Mouse (Mus musculus) cerebellum, adult (tissue): ENCODE results near the gene Rgl1.

Source experiments
- ATAC-seq: cut with Nextera tagmentation; 2 replicates; pipeline ENCODE4 v1.9.2; 2017; ENCODE audit warnings: mild to moderate bottlenecking, moderate library complexity, mixed read lengths; ENCODE audit not compliant: insufficient number of reproducible peaks, low FRiP score, low TSS enrichment

The Rgl1 gene

DNA sequence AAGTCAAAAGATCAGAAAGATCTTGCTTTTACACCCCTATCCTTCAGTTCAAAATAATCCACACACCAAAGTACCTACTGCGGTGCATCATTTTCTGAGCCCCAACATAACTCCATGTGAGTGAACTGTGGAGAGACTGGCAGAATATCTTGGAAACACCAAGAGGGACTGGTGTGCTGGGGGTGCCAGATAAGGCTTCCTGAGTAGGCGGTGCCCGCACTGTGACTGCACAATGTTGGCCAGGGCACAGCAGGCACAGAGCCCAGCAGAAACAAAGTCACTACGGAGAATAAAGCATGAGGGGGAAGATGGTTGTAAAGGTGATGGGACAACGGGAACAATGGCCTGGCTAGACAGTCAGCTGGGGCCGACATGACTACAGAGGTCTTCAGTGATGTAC lies 173.5 kb downstream of the Rgl1 start:
- no peak for ATAC-seq

DNA sequence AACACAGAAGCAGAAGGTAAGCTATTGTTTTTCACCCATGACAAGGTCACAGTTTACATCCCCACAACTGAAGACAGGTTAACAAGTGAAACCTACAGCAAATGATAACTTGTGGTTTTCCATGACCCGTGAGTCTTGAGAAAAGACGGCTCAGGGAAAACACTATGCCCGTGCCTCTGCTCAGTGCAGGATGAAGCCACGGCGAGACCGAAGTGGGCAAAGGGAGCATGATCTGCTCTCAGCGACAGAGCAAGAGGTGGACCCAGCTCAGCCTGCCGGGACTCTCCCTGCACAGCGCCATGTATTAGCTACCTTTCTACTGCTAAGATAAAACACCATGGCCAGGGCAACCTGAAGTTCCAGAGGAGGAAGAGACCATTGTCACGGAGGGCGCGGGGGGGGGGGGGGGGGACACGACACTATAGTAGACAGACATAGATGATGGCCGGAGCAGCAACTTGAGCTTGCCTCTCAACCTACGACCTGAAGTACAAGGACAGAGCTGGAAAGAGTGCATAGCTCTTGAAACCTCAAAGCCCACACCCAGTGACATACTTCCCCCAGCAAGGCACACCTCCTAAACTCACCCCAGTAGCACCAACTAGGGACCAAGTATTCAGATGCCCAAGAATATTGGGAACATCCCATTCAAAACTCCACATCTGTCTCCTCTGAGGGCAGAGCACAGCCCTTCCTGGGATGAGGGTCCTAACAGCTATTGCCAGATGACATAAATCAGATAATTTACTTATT lies 174.2 kb downstream of the Rgl1 start:
- ATAC-seq = no peak

DNA sequence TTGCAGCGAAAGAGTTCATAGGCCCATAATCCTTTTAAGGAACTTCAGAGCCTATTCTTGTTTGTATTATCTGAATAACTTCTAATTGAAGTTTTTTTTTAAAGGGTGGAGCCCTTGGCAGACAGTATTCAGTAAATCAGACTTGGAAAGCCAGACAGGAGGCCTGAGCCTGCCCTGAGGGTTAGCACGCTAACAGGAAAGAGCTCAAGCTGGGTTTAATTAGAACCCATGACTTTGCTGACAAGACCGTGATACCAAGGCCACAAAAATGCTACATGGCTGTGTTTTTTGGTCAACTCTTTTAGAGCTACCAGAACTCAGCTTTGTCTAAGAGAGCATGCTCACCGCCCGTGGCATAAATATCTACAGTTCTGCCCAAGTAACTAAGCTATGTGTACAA lies 175.8 kb downstream of the Rgl1 start:
- no peak for ATAC-seq

DNA sequence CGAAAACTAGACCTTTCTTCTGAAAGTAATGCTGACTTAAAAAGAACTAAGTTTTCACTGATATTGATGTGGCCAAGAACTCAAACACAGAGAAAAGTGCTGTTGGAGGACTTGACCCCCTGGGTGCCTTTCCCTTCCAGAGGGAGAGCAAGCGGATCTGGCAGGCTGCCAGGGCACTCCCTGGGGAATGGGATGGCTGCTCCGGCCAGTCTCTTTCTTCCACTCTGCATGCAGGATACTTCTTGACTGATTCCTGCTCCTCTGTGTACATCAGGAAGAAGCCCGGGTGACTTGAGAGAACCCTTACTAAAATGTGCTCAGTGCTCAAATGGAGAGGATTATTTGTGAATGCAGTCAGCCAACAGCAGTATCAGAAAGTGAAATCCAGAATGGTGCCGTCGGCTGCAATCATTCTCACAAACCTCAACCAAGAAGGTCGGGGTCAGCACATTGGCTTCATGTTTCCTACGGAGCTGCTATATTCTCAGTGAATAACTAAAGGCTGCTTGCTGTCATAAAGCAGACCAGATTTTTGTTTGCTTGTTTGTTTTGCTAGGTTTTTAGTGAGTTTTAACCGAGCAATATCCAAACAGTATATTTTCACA lies 176.7 kb downstream of the Rgl1 start:
- no peak for ATAC-seq

DNA sequence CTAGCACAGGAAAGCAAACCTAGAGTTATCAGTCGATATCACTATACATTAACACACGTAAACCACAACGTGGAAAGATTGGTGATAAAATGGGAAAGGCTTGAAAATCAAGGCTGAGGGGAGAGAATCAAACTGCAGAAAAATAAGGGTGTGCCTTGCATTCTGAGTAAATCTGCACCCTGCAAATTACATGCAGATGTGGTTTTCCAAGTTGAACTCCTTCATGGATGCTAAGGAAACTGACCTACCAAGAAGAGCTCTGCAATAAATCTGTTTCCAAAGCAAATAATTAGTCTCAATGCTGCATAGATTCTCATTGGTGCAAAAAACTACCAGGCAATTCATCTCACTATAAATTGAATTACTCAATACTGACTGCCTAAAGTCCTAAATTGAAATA lies 178.7 kb downstream of the Rgl1 start:
- no peak for ATAC-seq

DNA sequence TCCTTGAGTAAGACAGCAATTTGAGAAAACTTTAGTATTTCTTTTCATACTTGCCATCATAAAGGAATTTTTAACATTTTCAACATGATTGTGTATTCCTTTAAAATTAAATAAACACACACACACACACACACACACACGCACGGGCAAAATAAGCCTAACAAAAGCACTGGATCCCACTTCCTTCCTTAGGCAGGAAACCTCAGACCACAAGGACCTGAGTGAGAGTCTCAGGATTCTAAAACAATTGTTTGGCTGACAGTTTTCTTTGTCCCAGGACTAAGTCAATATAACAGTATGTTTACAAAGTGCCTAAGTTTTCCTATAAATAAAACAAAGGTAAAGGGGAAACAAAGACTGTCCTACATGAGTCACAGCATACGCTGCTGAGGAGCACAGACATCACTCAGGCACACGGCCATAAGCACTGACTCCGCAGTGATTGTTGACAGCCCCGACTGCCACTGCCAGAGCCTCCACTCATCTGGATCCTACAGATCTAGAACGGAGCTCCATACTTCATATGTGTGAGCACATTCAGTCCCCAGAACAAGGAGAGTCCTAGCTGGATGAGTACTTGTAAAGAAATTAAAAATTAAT lies 180.7 kb downstream of the Rgl1 start:
- no peak for ATAC-seq

DNA sequence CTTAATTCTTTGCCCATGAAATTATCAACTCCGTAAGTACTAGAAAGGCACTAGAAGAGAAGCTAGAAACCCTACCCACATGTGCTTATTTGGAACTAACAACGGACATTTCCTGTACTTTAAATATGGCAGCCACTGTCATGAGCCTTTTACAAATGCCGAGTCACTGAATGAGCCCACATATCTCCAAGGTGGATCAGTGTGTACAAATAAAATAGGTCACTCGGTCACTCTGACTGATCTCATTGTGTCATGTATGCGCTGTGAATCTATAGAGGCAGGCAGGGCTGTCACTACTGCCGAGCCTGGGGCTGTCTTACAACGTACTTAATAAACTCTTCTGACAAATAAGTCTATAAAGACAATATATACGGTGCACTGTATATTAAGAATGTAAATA lies 181.2 kb downstream of the Rgl1 start:
- no peak for ATAC-seq

DNA sequence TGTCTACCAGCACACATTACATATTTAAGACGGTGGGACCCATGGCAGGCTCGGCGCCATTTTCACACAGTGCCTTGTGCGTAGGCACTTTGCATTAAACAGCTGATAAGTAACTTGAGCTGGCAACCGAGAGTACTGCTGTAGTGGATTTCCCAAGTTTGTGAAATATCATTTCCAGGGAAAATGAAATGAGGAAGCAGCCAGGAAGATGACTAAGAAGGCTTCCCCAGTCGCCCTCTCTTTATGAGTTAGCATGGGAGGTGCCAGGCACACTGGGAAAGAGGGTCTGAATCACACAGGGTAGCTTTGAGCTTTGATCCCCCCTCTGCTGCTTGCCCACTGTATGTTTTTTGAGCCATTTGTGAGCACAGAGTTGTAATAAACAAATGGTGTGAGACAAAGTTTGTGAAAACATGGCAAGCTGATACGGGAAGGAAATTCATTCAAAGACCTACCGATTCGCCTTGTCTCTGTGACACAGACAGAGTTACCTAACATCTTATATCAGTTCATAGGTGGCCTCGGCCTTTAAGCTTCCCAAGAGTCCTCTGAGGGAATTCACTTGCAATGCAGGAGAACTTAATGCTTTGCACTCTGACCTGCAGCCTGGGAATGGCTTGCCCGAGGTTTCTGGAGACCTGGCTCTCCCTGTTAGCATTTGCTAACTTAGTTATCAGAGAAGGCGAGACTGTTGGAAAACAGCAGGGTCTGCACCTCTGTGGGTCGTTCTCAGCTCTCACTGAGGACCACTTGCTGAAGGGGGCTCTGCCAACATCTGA lies 184.8 kb downstream of the Rgl1 start:
- ATAC-seq = no peak

DNA sequence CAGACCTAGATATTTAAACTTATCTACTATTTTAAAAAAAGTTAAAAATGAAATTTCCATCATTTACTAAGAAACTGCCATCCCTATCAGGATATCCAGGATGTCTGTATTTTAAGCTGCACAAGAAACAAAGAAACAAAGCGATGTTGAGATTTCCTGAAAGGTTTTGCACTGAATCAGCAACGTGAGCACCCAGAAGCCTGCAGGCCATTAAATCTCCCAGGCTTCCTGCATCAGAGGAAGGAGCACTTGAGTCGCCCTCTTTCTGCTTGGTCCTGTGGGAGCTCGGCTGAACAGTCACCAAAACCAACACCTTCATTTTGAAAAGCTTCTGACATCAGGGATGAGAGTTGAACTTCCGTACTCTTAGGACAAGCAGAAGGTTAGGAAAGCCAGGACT lies 187.2 kb downstream of the Rgl1 start:
- no peak for ATAC-seq

DNA sequence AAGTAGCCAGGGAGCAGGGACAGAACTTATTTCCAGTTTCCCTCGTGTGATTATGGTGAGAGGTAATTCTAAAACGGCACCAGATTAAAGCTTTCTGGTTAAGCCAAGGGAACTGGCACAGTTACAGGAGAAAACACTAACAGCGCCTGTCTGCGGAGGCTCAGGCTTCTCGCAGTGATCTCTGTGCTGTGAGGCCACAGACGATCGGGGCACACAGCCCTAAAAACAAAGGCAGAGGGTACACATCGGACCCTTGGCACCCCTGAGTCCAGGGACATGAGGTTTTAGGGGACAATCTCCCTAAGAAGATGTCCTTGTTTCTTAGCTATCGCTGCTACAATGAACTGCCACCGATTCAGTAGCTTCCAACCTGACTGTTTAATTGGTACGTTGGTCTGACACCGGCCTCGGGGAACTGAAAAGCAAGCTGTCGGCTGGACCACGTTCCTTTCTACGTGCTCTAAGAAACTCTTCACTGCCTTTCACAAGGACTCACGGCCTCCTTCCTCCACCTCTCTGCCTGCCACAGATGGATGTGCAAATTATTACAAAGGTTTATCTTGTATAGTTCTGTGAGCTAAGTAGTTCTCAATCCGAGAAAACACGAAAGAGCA lies 187.9 kb downstream of the Rgl1 start:
- 0 out of 2 replicates have a peak, but pooled peaks have one; percentile 53 for ATAC-seq

DNA sequence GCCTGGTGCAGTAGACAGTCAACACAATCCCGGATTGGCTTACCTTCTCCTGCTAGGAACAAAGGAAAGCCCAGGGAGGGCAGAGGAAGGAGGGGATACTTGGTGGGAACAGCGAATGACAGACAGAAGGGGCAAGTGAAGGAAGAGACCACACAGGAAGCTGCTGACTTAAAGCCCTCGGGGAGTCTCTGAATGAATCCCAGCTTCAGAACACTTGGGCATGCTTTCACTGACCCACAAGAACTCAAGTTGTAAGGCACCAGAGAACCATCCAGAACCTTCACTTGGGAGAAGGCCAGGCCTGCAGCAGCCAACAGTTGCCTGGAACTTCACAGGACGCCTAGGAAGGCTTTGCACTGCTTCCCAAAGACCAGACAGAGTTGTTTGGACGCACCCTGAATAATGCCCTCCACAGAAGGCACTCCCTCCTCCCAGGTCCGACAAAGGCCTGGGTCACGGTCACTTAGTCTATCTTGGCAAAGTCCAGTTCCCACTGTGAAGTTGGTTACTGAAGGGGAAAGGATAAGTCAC lies 189.5 kb downstream of the Rgl1 start:
- ATAC-seq = no peak

DNA sequence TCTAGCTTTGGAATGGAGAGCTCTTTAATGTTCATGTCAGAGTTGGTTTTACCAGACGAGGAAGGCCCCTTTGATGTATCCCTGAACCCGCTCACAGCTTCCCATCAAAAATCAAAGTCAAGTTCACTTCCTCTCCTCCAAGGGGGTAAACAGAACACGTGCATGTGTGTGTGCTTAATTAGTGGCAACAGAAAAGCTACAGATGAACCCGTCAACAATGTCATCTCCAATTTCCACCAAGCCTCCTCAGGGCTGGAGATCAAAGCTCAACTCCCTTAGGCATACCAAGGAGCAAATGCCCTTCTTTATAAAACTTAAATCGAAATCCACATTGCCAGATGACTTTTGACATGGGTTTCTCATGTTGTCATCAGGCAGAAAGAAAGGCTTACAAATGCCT lies 191.1 kb downstream of the Rgl1 start:
- no peak for ATAC-seq

DNA sequence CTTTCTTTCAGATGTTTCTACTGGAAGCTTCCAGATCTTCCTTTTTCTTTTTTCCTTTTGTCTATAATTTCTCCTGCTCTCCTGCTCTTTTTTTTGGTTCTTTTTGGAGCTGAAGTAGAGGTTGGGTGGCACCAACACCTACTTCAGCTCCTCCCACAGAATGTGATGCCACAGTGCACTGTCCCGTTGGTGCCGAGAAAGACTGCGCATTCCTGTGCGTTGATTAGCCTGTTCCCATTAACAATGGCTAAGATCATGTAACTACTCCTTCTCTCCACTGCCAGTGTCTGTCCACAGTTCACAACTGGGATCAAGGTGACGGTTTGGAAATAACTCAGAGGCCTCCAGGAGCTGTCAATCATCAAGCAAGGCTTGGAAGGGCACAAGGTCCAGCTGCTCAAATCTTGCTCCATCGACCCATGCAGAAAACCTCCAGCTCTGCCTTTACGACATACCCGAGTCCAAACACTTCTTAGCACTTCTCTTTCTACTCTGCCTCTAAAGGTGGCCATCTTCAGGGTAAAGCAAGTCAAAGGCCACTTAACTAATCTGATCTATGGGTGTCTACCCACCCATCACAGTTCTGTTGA lies 192.6 kb downstream of the Rgl1 start:
- ATAC-seq = no peak

DNA sequence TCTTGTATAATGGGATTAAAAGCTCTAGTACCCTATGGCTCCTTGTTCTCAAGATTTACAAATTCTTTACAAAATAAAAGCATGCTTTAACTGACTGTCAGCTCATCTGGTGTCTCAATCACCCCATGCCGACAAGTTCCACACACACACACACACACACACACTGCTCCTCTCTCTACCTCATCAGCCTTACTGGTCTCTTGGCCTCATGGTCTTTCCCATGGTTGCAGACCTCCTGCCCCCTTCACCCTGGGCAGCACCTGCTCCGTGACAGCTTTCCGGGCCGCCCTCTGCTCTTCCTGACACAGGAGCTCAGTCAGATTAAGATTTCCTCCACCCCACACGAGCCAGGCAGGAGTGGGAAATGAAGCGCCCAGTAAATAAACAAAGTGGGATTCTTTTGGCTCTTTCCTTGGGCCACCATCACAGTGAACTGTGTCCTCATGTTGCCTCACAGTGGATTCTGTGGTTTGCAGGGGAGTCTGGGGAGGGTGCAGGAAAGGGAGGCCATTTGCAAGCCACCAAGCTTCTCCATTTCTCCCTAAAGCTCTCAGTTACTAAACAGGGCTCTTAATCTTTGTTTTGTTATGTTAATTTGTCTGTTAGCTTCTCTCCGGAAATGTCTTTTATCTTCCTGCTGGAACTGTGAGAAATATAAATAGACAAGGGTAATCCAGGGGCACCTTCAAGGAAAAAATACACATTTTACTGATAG lies 193.2 kb downstream of the Rgl1 start:
- ATAC-seq = no peak

DNA sequence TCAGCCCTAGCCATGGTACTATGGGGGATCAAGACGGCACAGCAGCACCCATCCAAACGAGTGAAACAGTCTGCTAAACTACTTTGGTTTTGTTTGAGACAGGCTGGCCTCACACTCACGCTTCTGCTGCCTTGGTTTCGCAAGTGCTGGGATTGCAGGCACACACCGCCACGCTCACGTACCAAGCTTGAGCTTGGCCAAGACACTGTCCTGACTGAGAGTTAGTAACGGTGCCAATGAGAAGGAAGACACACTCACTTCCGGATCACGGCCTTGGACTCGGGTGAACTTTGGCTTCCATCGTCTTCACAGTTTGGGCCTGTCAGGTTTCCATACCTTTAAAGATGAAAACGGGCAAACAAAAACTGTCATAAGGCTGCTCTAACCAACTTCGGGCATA lies 194.8 kb downstream of the Rgl1 start:
- no peak for ATAC-seq

DNA sequence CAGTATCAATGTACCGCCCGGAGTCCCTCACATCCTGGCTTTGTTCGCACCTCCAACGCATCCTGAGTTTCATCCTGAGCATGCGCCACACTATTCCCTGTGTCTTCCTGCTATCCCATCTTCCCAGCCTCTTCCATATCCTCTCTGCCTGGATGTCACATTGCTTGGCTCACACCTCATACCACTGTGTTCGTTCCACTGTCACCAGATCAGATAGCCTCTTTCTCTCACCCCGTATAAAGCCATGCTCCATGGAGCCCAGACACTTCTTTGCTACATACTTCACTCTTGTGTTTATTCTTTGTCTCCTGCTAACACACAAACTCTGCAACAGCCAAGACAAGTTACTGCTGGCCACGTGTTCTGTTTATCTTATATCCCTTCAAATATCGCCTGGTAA lies 195.5 kb downstream of the Rgl1 start:
- no peak for ATAC-seq

DNA sequence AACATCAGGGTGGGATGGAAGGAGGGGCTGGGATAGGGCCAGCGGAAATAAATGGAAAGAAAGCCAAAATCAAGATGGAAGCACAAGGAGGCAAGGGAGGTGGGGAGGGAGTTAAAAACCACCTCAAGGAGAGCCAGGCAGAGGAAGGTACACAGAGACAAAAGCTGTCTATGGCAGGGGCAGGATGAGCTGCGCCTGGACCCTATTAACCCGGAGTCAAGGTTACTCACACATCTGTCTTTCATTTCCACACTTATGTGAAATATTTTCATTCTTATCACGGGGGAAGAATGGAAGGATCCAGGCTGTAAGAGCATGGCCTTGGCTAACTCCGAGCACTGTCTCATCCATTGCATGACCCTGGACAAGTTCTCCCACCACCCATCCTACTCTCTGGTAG lies 202.9 kb downstream of the Rgl1 start:
- no peak for ATAC-seq

DNA sequence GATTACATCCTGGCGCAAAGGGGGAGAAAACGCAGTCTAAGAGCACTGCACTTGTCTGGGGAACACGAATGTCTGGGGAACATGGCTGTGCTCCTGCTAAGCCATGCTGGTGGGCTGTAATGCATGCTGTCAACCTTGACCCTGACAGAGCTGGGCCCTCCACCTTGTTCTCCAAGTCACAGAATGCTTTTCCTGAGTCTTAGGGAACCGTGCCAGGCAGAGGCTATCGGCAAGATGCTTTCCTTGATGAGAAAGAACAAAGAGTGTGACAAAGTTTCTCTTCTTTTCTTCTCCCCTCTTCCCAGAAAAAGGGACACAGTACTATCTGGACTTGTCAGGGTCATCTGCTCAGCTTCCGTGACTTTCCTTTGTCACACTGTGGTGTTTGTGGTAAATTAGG lies 203.3 kb downstream of the Rgl1 start:
- no peak for ATAC-seq

DNA sequence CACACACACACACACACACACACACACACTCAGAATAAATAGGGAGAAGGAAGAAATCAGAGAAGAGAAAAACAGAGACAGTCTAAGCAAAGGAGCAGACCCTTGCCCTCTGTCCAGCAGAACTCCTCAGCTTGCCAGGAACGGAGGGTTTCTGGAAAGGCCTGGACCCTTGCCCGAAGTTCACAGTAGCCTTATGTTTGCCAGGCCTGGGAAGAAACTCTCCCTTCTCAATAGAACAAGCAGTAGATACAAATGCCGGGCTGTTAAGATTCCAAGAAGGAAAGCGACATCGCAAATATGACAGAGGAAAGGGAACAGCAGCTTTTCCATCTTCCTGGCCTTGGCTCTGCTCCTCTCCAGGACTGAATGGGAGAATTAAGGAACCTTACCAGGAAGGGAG lies 205.7 kb downstream of the Rgl1 start:
- ATAC-seq = no peak
